Mouse (Mus musculus): ENCODE measurements at regions not wholly inside any gene's neighbourhood (a gene's known extent, or its start where the extent isn't known, plus 50 kb on each side); places are given as distances from the start of the nearest gene placed in this dataset.

DNA sequence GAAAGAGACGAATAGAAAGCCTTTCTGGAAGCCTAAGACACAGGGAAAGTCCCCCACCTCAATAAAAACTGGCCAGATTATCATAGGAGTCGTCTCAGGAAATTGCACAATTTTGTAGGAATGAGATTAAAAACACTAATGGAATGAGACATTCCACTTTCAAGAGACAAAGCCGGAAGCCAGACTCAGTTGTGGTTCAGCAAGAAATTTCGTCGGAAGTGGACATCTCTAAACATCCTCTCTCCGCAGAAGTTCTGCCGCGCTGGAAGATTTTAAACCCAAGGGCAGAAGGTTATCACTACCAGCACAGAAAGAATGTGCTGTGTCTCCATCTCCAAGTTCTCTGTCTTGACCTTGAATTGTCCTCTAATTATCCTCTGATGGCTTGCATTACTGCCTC is 63.5 kb upstream of the Lnx1 start:
- Histone ChIP-seq H3K4me1 (ENCODE audit: control insufficient read depth, insufficient read depth, low read length) (no peaks in the 10 kb centered on the region), H3K4me3 (replicated peaks; ENCODE audit: insufficient read depth, low read depth, low read length) (no peak overlapping the region), H3K27me3 (ENCODE audit: control insufficient read depth, insufficient read depth, low read length) (no peaks in the 10 kb centered on the region; the same call in 1 of the 2 replicates), H3K27ac (ENCODE audit: insufficient read depth, low read length) (no peak overlapping the region)
- 94% methylated on average over 8 of the region's 8 CpGs for WGBS
- DNase-seq: no peak
- TF ChIP-seq CTCF (IDR thresholded peaks at IDR 0.05; ENCODE audit: borderline replicate concordance, insufficient read depth, low read depth, low read length) (no peak), POLR2A (IDR thresholded peaks at IDR 0.05; ENCODE audit: borderline replicate concordance, insufficient read depth, low read length) (no peak)

- Histone ChIP-seq H3K4me3 (replicated peaks; ENCODE audit: insufficient read depth, low read depth, low read length) (no peak overlapping the region), H3K27me3 (ENCODE audit: control insufficient read depth, insufficient read depth, low read length) (no peaks in the 10 kb centered on the region; the same call in 1 of the 2 replicates), H3K4me1 (ENCODE audit: control insufficient read depth, insufficient read depth, low read length) (no peaks in the 10 kb centered on the region), H3K27ac (ENCODE audit: insufficient read depth, low read length) (no peak overlapping the region)
- no peak for TF ChIP-seq CTCF (IDR thresholded peaks at IDR 0.05; ENCODE audit: borderline replicate concordance, insufficient read depth, low read depth, low read length)
- TF ChIP-seq POLR2A (IDR thresholded peaks at IDR 0.05; ENCODE audit: borderline replicate concordance, insufficient read depth, low read length): no peak
- WGBS: 11% methylated on average over 9 of the region's 9 CpGs
- DNase-seq: peak in 1 of 2 experiments; percentile 9
These were observed 62.5 kb upstream of the Lnx1 start for GRCm38 (mm10) chr5:74765061-74765767.

GRCm38 (mm10) chr5:74757557-74757956 is 54.8 kb upstream of the Lnx1 start:
- no peak overlapping the region for H3K4me3 ChIP-seq (replicated peaks; ENCODE audit: insufficient read depth, low read depth, low read length)
- DNase-seq: no peak
- no peak for TF ChIP-seq POLR2A (IDR thresholded peaks at IDR 0.05; ENCODE audit: borderline replicate concordance, insufficient read depth, low read length)
- TF ChIP-seq CTCF (IDR thresholded peaks at IDR 0.05; ENCODE audit: borderline replicate concordance, insufficient read depth, low read depth, low read length): no peak
- H3K4me1 ChIP-seq (ENCODE audit: control insufficient read depth, insufficient read depth, low read length): no peaks in the 10 kb centered on the region
- no peak overlapping the region for H3K27ac ChIP-seq (ENCODE audit: insufficient read depth, low read length)
- 92% methylated on average over 5 of the region's 5 CpGs for WGBS
- H3K27me3 ChIP-seq (ENCODE audit: control insufficient read depth, insufficient read depth, low read length): no peaks in the 10 kb centered on the region

DNA sequence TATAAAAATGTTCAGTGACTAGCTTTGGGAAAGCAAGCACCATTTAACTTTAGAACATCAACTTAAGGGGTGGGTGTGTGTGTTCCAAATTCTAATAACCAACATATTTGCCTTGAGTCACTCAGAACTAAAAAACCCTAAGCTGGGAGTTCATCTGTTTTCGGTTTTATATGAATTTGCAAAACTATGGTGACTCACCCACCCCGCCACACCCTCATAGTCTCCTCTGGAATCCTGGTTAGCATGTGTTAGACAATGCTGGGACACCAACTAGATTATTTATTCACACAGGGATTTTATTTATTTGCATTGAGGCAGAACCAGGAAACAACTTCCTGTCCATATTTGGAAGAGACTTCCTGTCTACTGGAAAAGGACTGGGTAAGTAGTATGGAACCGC is 50.2 kb upstream of the Lnx1 start:
- no peak for DNase-seq
- no peaks in the 10 kb centered on the region for H3K4me1 ChIP-seq (ENCODE audit: control insufficient read depth, insufficient read depth, low read length)
- H3K27me3 ChIP-seq (ENCODE audit: control insufficient read depth, insufficient read depth, low read length): no peaks in the 10 kb centered on the region
- 95% methylated on average over 3 of the region's 3 CpGs for WGBS
- H3K27ac ChIP-seq (ENCODE audit: insufficient read depth, low read length): no peak overlapping the region
- no peak overlapping the region for H3K4me3 ChIP-seq (replicated peaks; ENCODE audit: insufficient read depth, low read depth, low read length)
- TF ChIP-seq POLR2A (IDR thresholded peaks at IDR 0.05; ENCODE audit: borderline replicate concordance, insufficient read depth, low read length) (no peak), CTCF (IDR thresholded peaks at IDR 0.05; ENCODE audit: borderline replicate concordance, insufficient read depth, low read depth, low read length) (no peak)

Measured in cerebellum, adult 2 months (tissue).